Mouse (Mus musculus) cerebellum, postnatal 4 days (tissue): Measurements from ENCODE around the gene Gm6465.
A peak's percentile ranks its signal among the peaks of the same experiment; 100 is the strongest.
"Not testable (repeated sequence)": the region's sequence is repeated elsewhere in the genome, so short reads cannot be mapped to it uniquely, and the experiment has no call there.

Experiments used
- DNase-seq, 2 experiments: peaks; one replicate each; pipeline ENCODE4 v3.0.0; 2022; ENCODE audit warnings: low spot score in 2 of 2, mixed read lengths in 1 of 2

The Gm6465 gene

GRCm38 (mm10) chr5:11845239-11845638, at the start of gene Gm6465:
Gm6465 (plus strand) TSS chr5:11845539.
- not testable (repeated sequence) for DNase-seq

- DNase-seq = not testable (repeated sequence)
Observed at GRCm38 (mm10) chr5:11845824-11846223, 485 bp downstream of the Gm6465 start.

- peak in 1 of 2 experiments; percentile 1 for DNase-seq
Observed at GRCm38 (mm10) chr5:11857909-11858308, 12.6 kb downstream of the Gm6465 start.
